Mouse (Mus musculus) thymus, adult 2 months (tissue): ENCODE measurements around the gene Pdhx. TPM values are rescaled to one million over a fixed set of nuclear protein-coding genes. Genes with fewer than 3 reads are reported as not detected.

Source experiments
- DNase-seq: peaks from one replicate; pipeline ENCODE4 v3.0.0; 2021
- H3K27ac ChIP-seq: fragments of 200-500 bp; 2 replicates; pipeline ENCODE4 v1.5.1; 2012; ENCODE audit warnings: low read length, control low read depth; ENCODE audit not compliant: control insufficient read depth, insufficient read depth
- H3K27me3 ChIP-seq: fragments of 200-500 bp; 2 replicates; pipeline ENCODE4 v1.6.1; 2012; ENCODE audit warnings: mild to moderate bottlenecking, low read length, moderate library complexity, mixed read lengths; ENCODE audit not compliant: control insufficient read depth, insufficient read depth
- H3K36me3 ChIP-seq: fragments of 200-500 bp; 2 replicates; pipeline ENCODE4 v1.6.1; 2012; ENCODE audit warnings: mild to moderate bottlenecking, low read length, moderate library complexity; ENCODE audit not compliant: control insufficient read depth, insufficient read depth
- H3K4me1 ChIP-seq: fragments of 200-500 bp; replicated peaks from 2 replicates; pipeline ENCODE4 v1.6.1; 2012; ENCODE audit warnings: low read length; ENCODE audit not compliant: control insufficient read depth, insufficient read depth
- H3K4me3 ChIP-seq: fragments of 200-500 bp; 2 replicates; pipeline ENCODE4 v1.5.1; 2012; ENCODE audit warnings: mild to moderate bottlenecking, low read length, control low read depth, moderate library complexity; ENCODE audit not compliant: control insufficient read depth, insufficient read depth
- CTCF ChIP-seq: fragments of 200-500 bp; IDR thresholded peaks from 2 replicates; pipeline ENCODE4 v1.5.1; 2012; ENCODE audit warnings: mild to moderate bottlenecking, control low read depth, low read length, moderate library complexity, borderline replicate concordance; ENCODE audit not compliant: control insufficient read depth, poor library complexity, insufficient read depth; ENCODE audit errors: extremely low read depth
- POLR2A ChIP-seq: fragments of 200-500 bp; IDR thresholded peaks from 2 replicates; pipeline ENCODE4 v1.6.1; 2012; ENCODE audit warnings: mild to moderate bottlenecking, low read length, control low read depth, moderate library complexity; ENCODE audit not compliant: control insufficient read depth, poor library complexity, insufficient read depth; ENCODE audit errors: extremely low read depth
- WGBS: fragments of 180-500 bp; shearing (Covaris S2); methylation state at CpG from one replicate; pipeline ENCODE4 v1.1.7; 2018; 5-methylcytosine and 5-hydroxymethylcytosine counted together
- polyA plus RNA-seq: library from polyadenylated mRNA; depleted of rRNA; stranded (reverse); fragments of >200 nt; gene quantifications from 2 replicates; pipeline ENCODE4 v1.2.3, GENCODE M21; 2012

Pdhx gene
- polyA plus RNA-seq, 1 experiment, result 21.2 TPM

- DNase-seq, result no peak
- WGBS, result over 99% methylated on average over 4 of the region's 4 CpGs
- Histone ChIP-seq H3K4me1 (no peaks in the 10 kb centered on the region), H3K27me3 (no peaks in the 10 kb centered on the region), H3K4me3 (no peak overlapping the region), H3K36me3 (no peaks in the 10 kb centered on the region), H3K27ac (no peak overlapping the region)
- TF ChIP-seq CTCF (no peak), POLR2A (no peak)
These were observed 60.3 kb downstream of the Pdhx start for GRCm38 (mm10) chr2:103012782-103013575.

GRCm38 (mm10) chr2:103008221-103008620, 65.1 kb downstream of the Pdhx start:
- no peak for DNase-seq
- H3K27me3 ChIP-seq, result no peaks in the 10 kb centered on the region
- H3K4me3 ChIP-seq, result no peak overlapping the region
- no peaks in the 10 kb centered on the region for H3K36me3 ChIP-seq
- TF ChIP-seq CTCF (no peak), POLR2A (no peak)
- H3K4me1 ChIP-seq, result peaks cover 8% of the 10 kb centered on the region
- no peak overlapping the region for H3K27ac ChIP-seq
- 75% methylated on average over 3 of the region's 3 CpGs for WGBS

- peak; percentile 23 for DNase-seq
- Histone ChIP-seq H3K4me3 (no peak overlapping the region), H3K27me3 (no peaks in the 10 kb centered on the region), H3K4me1 (peaks cover 8% of the 10 kb centered on the region), H3K27ac (no peak overlapping the region), H3K36me3 (no peaks in the 10 kb centered on the region)
- TF ChIP-seq CTCF, result no peak
- no peak for TF ChIP-seq POLR2A
- 23% methylated on average over 7 of the region's 7 CpGs for WGBS
These were observed 68.7 kb downstream of the Pdhx start for GRCm38 (mm10) chr2:103004599-103004998.

GRCm38 (mm10) chr2:102999153-102999575, 74.1 kb downstream of the Pdhx start:
- H3K27ac ChIP-seq, result no peak overlapping the region
- peaks cover 2% of the 10 kb centered on the region; the same call in 1 of the 2 replicates for H3K4me1 ChIP-seq
- no peaks in the 10 kb centered on the region for H3K36me3 ChIP-seq
- DNase-seq, result no peak
- H3K27me3 ChIP-seq, result no peaks in the 10 kb centered on the region
- no peak for TF ChIP-seq CTCF
- no peak for TF ChIP-seq POLR2A
- 20% methylated on average over 6 of the region's 6 CpGs for WGBS
- H3K4me3 ChIP-seq, result no peak overlapping the region

GRCm38 (mm10) chr2:102998356-102998755, 75.0 kb downstream of the Pdhx start:
- TF ChIP-seq CTCF (no peak), POLR2A (no peak)
- WGBS, result 3% methylated on average over 5 of the region's 5 CpGs
- no peak overlapping the region for H3K4me3 ChIP-seq
- H3K27me3 ChIP-seq, result no peaks in the 10 kb centered on the region
- H3K4me1 ChIP-seq, result no peaks in the 10 kb centered on the region
- H3K36me3 ChIP-seq, result no peaks in the 10 kb centered on the region
- no peak for DNase-seq
- no peak overlapping the region for H3K27ac ChIP-seq

- 92% methylated on average over 1 of the region's 1 CpGs for WGBS
- no peak for DNase-seq
- H3K27me3 ChIP-seq, result no peaks in the 10 kb centered on the region
- TF ChIP-seq CTCF (no peak), POLR2A (no peak)
- no peak overlapping the region for H3K27ac ChIP-seq
- H3K36me3 ChIP-seq, result no peaks in the 10 kb centered on the region
- no peak overlapping the region for H3K4me3 ChIP-seq
- H3K4me1 ChIP-seq, result no peaks in the 10 kb centered on the region
These were observed 75.4 kb downstream of the Pdhx start for GRCm38 (mm10) chr2:102997874-102998273.

GRCm38 (mm10) chr2:102993841-102994607, 79.3 kb downstream of the Pdhx start:
- Histone ChIP-seq H3K4me1 (no peaks in the 10 kb centered on the region), H3K36me3 (no peaks in the 10 kb centered on the region), H3K27ac (no peak overlapping the region), H3K4me3 (no peak overlapping the region), H3K27me3 (no peaks in the 10 kb centered on the region)
- WGBS, result 93% methylated on average over 3 of the region's 3 CpGs
- TF ChIP-seq POLR2A, result no peak
- TF ChIP-seq CTCF, result no peak
- DNase-seq, result no peak
